Mouse (Mus musculus) bone marrow, adult 2 months (tissue): ENCODE results near the gene Polr2h.

Experiments
- CTCF ChIP-seq: fragments of 200-500 bp; IDR thresholded peaks from 2 replicates; pipeline ENCODE4 v1.5.1; 2011; ENCODE audit warnings: low read length, control low read depth; ENCODE audit not compliant: control insufficient read depth, insufficient read depth
- POLR2A ChIP-seq: fragments of 200-500 bp; IDR thresholded peaks from 2 replicates; pipeline ENCODE4 v1.6.1; 2011; ENCODE audit warnings: low read depth, mild to moderate bottlenecking, control low read depth, low read length, borderline replicate concordance; ENCODE audit not compliant: control insufficient read depth

DNA sequence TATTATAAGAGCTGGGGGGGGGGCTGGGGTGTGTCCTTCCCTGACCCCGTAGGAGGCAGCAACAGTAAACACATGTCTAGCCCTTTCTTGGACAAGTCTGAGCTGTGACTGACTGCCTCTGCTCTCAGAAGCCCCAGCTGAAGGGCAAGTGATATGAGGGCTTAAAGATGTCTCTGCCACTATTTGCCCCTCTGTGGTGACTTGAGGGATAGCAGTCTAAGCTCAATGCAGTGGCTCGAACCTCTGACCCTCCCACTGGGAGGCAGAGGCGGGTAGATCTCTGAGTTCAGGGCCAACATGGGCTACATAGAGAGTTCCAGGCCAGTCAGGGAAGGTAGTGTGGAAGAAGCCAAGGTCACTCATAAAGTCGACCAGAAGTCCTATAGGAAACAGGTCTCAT is 6.7 kb upstream of the Polr2h start:
- no peak for TF ChIP-seq CTCF
- no peak for TF ChIP-seq POLR2A
